Mouse (Mus musculus): Measurements from ENCODE around the gene Ccdc182.

DNA sequence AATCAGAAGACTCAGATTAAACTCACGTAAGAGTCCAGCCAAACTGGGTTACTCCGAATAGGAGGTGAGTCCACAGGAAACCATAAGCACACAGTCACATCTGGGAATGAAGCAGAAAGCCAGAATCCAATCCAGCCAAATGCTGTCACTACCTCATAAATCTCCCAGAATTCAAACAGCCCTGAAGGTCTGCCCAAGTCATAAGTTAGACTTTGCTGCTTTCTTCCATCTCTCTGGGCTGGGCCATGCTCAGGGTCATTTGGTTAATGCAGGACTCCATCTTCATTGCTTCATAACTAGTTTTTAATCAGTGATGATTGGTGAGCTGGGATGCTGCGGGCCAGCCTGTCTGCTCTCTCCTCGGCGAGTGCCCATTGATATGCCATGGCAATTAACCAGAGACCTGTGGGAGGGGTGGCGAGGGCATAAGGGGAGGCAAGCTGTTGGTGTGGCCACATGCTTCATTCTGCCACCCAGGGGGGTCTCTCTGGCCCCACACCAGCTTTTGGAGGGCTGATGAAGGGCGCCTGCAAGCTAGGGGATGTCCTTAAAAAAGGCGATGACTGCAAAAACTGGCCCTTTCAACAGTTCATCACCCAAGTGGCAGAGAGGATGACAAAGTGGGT is 38.6 kb downstream of the Ccdc182 start:
- TF ChIP-seq EP300 (IDR thresholded peaks at IDR 0.05; ENCODE audit: low read depth), result no peak
- no peak for TF ChIP-seq CTCF (IDR thresholded peaks at IDR 0.05; ENCODE audit: low read depth)
